Mouse (Mus musculus) naive thymus-derived CD4-positive, alpha-beta T cell, adult 2 months (primary cell): ENCODE results near the gene Slc25a12.

ENCODE experiments used
- DNase-seq: peaks from one replicate; pipeline ENCODE4 v3.0.0-alpha.2; 2011; ENCODE audit warnings: low read depth

Gene Slc25a12

DNA sequence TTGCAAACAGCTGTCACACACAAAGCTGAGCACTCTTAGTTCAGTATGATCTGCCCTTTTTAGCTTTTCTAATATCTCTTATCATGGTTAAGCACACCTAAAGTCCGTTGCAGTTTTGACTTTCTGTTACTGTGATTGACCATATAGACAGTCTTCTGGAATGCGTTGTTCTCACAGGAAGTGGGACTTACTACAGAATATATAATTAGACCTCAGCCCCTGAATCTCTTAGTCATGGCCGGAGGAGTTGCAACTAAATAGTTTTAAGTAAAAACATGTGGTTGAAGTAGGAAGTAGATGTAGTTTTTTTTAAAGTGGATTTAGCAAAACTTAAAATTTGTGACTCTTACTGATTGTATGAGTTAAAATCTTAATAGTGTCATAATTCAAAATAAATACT lies 119.5 kb downstream of the Slc25a12 start:
- DNase-seq: no peak

DNA sequence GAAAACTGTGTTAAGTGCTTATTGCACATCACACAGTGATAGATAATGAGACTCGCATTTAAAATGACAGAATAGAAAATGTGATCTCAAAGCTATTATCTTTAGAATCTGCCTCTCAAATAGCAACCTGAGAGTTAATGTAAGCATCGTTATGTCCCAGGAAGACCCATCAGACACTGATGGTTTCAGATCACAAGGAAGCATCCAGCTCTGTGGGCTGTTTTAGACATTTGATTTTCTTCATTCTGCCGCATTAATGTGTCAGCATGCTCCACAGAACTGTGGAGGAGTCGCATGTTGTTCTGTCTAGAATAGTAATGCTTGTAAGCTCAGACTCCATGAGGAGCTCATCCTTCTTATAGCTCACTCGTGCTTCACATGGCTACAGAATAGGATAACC lies 121.5 kb downstream of the Slc25a12 start:
- DNase-seq: no peak

- DNase-seq: no peak
Measured at GRCm38 (mm10) chr2:71245416-71245815, 122.1 kb downstream of the Slc25a12 start.

DNA sequence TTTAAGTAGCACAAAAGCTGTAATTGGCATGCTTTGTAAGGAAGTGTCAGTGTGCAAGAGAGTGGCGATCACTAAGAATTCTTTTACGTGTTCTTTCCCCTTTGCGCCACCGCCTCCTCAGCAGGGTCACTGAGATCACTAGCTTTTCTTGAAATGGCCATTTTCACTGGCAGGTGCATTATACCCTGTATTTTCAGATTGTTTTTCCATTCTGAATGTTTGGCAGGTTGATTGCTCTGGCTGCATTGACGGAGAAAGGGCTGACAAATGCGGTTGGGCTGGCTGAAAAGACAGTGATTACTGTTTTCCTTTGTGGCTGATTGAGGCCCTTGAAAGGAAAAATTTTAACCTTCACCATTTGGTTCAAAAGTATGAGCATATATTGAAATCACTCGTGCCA lies 122.7 kb downstream of the Slc25a12 start:
- DNase-seq: no peak

DNA sequence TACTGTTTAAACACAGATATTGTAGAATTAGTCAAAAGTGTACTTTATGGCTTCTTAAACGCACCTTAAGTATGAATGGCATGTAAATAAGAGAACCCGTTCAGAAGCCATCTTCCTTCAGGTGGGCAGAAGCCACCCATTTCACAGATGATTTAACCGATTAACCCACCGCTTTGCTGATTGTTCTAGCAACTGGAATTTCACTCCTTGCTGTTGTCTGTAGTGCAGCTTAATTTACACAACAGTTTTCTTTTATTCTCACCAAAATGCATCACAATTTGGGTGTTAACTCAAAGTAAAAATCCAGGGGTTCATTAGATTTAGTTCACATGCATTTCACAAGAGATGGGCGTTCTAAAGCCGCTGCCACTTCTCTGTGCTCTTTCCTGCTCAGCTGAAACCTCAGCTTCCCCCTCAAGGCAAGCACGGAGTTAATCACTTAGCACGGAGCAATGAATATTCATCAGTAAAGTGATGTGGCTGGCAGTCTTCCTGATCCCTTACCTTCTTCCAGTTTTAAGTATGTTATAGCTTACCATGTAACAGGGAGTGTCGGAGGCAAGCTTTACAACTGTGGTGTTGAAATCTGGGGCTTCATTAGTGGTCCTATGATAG lies 124.4 kb downstream of the Slc25a12 start:
- DNase-seq: no peak

DNA sequence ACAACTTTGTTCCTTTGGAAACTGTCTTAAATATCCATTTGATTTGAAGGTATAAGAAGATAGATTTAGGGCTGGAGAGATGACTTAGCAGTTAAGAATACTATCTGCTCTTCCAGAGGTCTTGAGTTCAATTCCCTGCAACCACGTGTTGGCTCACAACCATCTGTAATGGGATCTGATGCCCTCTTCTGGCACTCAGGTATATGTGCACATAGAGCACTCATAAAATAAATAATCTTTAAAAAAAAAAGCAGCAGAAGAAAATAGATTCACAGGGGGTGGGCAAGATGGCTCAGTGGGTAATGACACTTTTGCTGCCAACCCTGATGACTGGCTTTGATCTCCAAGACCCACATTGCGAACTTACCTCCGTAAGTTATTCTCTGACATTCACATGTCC lies 125.4 kb downstream of the Slc25a12 start:
- no peak for DNase-seq

DNA sequence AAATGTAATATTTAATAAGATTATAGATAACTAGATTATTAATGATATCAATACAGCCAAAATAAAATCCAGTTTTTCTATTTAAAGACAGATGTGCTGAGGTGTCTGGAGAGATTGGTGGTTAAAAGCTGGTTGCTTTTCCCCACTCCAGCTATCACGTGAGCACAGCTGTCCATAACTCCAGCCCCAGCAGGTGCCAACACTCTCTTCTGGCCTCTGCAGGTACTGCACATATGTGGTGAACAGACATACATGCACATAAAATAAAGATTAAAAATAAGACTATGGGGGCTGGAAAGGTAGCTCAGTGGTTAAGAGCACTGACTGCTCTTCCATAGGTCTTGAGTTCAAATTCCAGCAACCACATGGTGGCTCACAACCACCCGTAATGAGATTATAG lies 126.0 kb downstream of the Slc25a12 start:
- no peak for DNase-seq

GRCm38 (mm10) chr2:71236009-71236408 lies 131.5 kb downstream of the Slc25a12 start:
- no peak for DNase-seq

GRCm38 (mm10) chr2:71235420-71235819 lies 132.1 kb downstream of the Slc25a12 start:
- no peak for DNase-seq

DNA sequence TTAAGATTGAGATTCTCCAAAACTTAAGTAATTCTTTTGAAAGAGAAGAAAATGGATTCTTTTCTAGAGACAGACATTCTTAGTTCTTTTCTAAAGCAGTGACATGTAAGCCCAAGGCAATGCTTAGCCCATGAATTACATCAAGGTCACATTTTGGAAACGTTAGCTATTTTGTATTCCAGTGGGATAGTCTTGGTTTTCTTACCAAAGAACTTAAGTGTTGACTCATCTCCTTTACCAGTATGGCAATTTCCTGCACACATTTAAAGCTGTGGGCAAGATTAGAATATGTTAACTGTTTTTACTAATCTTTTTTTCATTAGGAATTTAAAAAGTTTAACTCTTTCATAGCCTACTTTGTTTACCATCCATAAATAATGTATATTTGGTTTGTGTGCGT lies 134.6 kb downstream of the Slc25a12 start:
- no peak for DNase-seq

DNA sequence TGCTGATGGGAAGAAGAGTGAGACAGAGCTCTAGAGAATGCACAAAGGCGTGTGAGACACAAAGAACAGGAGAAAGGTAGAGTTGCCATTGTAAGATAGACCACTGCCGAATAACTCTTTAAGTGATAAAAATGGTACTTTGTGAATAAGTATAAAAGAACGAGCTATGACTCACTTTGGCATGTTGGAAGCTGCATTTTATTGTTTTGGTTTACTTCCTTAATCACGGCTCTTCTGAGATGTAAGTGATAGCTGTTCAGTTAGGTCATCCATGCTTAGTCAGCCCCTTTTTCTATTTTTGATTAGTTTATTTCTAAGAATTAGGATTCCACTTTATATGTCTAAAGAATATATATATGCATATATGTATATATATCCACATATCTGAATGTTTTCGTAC lies 135.6 kb downstream of the Slc25a12 start:
- no peak for DNase-seq

DNA sequence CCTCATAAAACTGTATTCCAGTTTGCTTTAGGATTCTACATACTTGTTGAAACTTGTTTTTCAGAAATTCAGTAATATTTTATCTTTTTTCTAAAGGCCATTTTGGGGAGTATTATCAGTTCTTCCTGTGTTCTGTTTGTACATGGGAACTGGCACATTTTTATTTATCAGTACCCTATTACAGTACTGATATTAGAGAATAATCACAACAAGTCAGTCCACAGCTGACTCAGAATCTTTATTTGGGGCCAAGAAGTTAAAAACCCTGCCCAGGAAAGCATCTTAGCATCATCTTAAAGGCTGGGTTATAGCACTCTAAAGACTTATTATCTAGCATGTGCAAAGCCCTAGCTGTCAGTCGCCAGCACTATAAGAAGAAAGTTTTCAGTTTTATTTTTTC lies 137.9 kb downstream of the Slc25a12 start:
- DNase-seq: no peak

GRCm38 (mm10) chr2:71227398-71227797 lies 140.2 kb downstream of the Slc25a12 start:
- peak; percentile 50 for DNase-seq
